Mouse (Mus musculus) stomach, embryonic 15.5 days (tissue): ENCODE data around the gene Icmt. TPM values are rescaled to one million over a fixed set of nuclear protein-coding genes. Genes with fewer than 3 reads are reported as not detected.

Source experiments
- ATAC-seq: fragments of 200-750 bp; cut with Nextera tagmentation; 2 replicates; pipeline ENCODE4 v1.8.0; 2017; ENCODE audit warnings: low read depth, moderate number of reproducible peaks, moderate TSS enrichment; ENCODE audit not compliant: insufficient read depth, low FRiP score
- H3K27ac ChIP-seq: fragments of 300-500 bp; sonication (generic); 2 replicates; pipeline ENCODE4 v1.5.1; 2015; ENCODE audit warnings: mild to moderate bottlenecking, inconsistent platforms
- H3K27me3 ChIP-seq: fragments of 300-500 bp; sonication (generic); replicated peaks from 2 replicates; pipeline ENCODE4 v1.6.1; 2015; ENCODE audit warnings: inconsistent platforms
- H3K36me3 ChIP-seq: fragments of 300-500 bp; sonication (generic); 2 replicates; pipeline ENCODE4 v1.6.1; 2015; ENCODE audit warnings: inconsistent platforms
- H3K4me1 ChIP-seq: fragments of 300-500 bp; sonication (generic); 2 replicates; pipeline ENCODE4 v1.6.1; 2015; ENCODE audit warnings: inconsistent platforms
- H3K4me2 ChIP-seq: fragments of 300-500 bp; sonication (generic); 2 replicates; pipeline ENCODE4 v1.6.1; 2015; ENCODE audit warnings: mild to moderate bottlenecking, inconsistent platforms
- H3K4me3 ChIP-seq: fragments of 300-500 bp; sonication (generic); replicated peaks from 2 replicates; pipeline ENCODE4 v1.5.1; 2015; ENCODE audit warnings: inconsistent platforms
- H3K9ac ChIP-seq: fragments of 300-500 bp; sonication (generic); 2 replicates; pipeline ENCODE4 v1.6.1; 2015; ENCODE audit warnings: inconsistent platforms
- H3K9me3 ChIP-seq: fragments of 300-500 bp; sonication (generic); 2 replicates; pipeline ENCODE4 v1.6.1; 2016; ENCODE audit warnings: inconsistent platforms
- WGBS: fragments of 180-500 bp; shearing (Covaris S2); methylation state at CpG from one replicate; pipeline ENCODE4 v1.1.7; 2015; 5-methylcytosine and 5-hydroxymethylcytosine counted together
- polyA plus RNA-seq: library from polyadenylated mRNA; unstranded; fragments of >200 nt; fragmentation: Nextera tagmentation; extraction: Ambion mirVana; gene quantifications from 2 replicates; pipeline ENCODE4 v1.2.1, GENCODE M21; 2015

The Icmt gene
- polyA plus RNA-seq, 1 experiment from 2014 or later = 19.1 TPM

DNA sequence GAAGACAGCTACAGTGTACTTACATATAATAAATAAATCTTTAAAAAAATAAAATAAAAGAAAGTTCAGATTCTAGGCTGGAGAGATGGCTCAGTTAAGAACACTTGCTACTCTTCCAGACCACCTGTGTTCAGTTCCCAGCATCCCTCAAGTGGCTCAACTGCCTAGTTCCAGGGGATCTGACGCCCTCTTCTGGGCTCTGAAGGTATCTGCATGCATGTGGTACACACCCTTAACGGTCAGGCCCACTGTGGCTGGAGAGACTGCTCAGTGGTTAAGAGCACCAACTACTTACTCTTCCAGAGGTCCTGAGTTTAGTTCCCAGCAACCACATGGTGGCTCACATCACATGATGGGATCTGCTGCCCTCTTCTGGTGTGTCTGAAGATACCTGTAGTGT, 19.1 kb upstream of the Icmt start:
- H3K9ac ChIP-seq = no peak overlapping the region
- H3K36me3 ChIP-seq = no peaks in the 10 kb centered on the region
- H3K27ac ChIP-seq = no peak overlapping the region
- no peak overlapping the region for H3K4me3 ChIP-seq
- peaks cover 51% of the 10 kb centered on the region for H3K27me3 ChIP-seq
- peaks cover 28% of the 10 kb centered on the region for H3K4me1 ChIP-seq
- H3K4me2 ChIP-seq = no peak overlapping the region
- no peak for ATAC-seq
- WGBS = 61% methylated on average over 2 of the region's 2 CpGs
- no peaks in the 10 kb centered on the region for H3K9me3 ChIP-seq

DNA sequence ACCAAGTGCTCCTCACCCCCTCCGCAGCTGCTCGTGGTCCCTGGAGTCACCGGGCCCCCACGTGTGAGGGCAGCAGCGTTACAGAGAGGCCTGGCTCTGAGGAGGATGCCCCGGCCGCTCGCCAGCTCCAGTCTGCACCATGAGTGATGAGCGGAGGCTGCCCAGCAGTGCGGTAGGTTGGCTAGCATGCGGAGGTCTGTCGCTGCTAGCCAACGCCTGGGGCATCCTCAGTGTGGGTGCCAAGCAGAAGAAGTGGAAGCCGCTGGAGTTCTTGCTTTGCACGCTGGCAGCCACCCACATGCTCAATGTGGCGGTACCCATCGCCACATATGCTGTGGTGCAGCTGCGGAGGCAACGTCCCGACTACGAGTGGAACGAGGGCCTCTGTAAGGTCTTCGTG, 18.0 kb upstream of the Icmt start:
- H3K27ac ChIP-seq = no peak overlapping the region
- H3K4me1 ChIP-seq = peaks cover 25% of the 10 kb centered on the region
- H3K27me3 ChIP-seq = peaks cover 55% of the 10 kb centered on the region
- 84% methylated on average over 23 of the region's 23 CpGs for WGBS
- H3K4me2 ChIP-seq = no peak overlapping the region
- H3K9ac ChIP-seq = no peak overlapping the region
- ATAC-seq = no peak
- no peak overlapping the region for H3K4me3 ChIP-seq
- no peaks in the 10 kb centered on the region for H3K36me3 ChIP-seq
- no peaks in the 10 kb centered on the region for H3K9me3 ChIP-seq

DNA sequence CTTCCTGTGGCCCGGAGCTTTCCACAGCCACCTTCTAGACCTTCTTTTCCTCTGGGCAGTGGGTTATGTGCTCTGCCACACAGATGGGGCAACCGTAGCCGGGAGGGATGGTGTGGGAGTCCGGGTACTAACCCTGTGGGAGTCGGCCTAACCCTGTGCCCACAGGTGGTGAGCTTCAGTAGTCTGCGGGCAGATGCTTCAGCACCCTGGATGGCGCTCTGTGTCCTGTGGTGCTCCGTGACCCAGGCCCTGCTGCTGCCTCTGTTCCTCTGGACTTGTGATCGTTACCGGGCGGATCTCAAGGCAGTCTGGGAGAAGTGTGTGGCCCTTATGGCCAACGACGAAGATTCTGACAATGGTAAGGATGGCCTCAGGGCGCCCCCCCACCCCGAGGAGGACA, 15.4 kb upstream of the Icmt start:
- no peak overlapping the region for H3K9ac ChIP-seq
- peaks cover 20% of the 10 kb centered on the region for H3K4me1 ChIP-seq
- H3K9me3 ChIP-seq = no peaks in the 10 kb centered on the region
- H3K36me3 ChIP-seq = no peaks in the 10 kb centered on the region
- H3K27me3 ChIP-seq = peaks cover 67% of the 10 kb centered on the region
- WGBS = 52% methylated on average over 15 of the region's 15 CpGs
- H3K4me3 ChIP-seq = no peak overlapping the region
- ATAC-seq = no peak
- H3K4me2 ChIP-seq = no peak overlapping the region
- H3K27ac ChIP-seq = no peak overlapping the region

DNA sequence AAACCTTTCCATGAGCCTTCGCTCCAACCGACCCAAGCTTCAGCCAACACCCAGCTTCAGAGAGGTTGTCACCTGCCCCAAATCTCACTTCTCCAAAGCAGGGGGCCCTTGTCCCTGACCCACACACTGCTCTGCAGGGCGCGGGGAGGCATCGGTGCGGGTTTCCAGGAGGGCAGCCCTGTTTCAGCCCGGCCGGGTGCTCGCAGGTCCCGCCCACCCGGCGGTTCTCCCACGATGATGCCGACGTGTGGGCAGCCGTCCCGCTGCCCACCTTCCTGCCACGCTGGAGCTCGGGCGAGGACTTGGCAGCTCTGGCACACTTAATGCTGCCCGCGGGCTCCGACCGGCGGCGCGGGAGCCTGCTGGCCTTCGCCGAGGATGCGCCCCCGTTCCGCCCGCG, 14.3 kb upstream of the Icmt start:
- Histone ChIP-seq H3K36me3 (no peaks in the 10 kb centered on the region), H3K4me1 (peaks cover 20% of the 10 kb centered on the region), H3K9ac (no peak overlapping the region), H3K4me2 (peak overlapping the region; percentile 59), H3K9me3 (no peaks in the 10 kb centered on the region), H3K27me3 (peaks cover 78% of the 10 kb centered on the region), H3K27ac (no peak overlapping the region), H3K4me3 (peak overlapping the region; percentile 25)
- 21% methylated on average over 34 of the region's 34 CpGs for WGBS
- no peak for ATAC-seq

DNA sequence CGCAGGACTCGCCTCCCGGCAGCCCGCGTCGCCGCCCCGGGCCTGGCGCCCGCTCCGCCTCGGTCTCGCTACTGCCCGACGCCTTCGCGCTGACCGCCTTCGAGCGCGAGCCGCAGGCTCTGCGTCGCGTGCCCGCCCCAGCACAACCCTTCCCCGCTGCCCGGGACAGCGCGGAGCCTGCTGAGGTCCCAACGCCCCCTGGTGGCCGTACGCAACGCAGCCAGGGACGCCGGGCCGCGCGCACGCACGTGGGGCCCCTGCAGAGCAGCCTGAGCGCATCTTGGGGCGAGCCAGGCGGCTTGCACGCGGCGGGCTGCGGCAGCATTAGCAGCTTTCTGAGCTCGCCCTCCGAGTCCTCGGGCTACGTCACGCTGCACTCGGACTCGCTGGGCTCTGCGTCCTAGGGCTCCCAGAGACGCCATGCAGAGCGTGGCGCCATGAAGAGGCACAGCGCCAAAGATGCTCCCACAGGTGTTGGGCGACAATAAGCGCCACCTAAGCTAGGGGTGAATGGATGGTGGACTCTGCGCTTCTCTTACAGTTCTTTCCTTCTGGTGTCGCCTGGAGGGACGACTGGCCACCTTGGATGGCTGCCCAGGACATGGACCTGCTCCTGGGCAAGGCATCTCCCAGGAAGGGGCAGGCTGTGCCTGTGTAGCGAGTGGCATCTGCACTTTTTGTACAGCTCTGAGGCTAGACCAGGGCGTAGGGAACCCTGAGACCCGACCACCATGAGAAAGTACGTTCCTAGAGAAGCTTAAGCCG, 13.7 kb upstream of the Icmt start:
- no peak overlapping the region for H3K9ac ChIP-seq
- H3K27me3 ChIP-seq = peaks cover 84% of the 10 kb centered on the region
- no peak overlapping the region for H3K27ac ChIP-seq
- H3K36me3 ChIP-seq = no peaks in the 10 kb centered on the region
- peaks cover 20% of the 10 kb centered on the region for H3K4me1 ChIP-seq
- 6% methylated on average over 68 of the region's 70 CpGs for WGBS
- H3K4me3 ChIP-seq = peak overlapping the region; percentile 25
- H3K4me2 ChIP-seq = peak overlapping the region; percentile 59
- peak; percentile 81; the same call in 1 of the 2 replicates for ATAC-seq
- no peaks in the 10 kb centered on the region for H3K9me3 ChIP-seq

DNA sequence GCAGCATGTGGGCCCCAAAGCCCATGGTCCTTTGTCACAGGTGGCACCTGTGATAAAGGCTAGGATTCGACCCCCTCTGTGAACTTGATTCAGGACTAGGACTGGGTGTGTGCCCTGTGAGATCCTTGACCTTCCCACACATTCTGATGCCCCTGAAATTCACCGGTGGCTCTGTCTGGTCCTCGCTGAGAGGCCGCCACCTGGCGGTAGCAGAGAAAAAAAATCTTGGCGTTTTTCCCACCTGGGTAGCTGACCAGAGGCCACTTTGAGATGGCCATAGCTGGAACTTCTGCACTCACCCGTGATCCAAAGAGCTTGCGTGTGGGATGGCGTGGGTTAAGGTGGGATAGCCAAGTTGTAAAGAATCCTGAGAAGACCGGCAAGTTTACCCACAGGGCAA, 11.5 kb upstream of the Icmt start:
- Histone ChIP-seq H3K4me1 (peaks cover 24% of the 10 kb centered on the region), H3K27ac (no peak overlapping the region), H3K9ac (no peak overlapping the region), H3K36me3 (no peaks in the 10 kb centered on the region), H3K4me3 (no peak overlapping the region), H3K27me3 (peaks cover 88% of the 10 kb centered on the region), H3K9me3 (no peaks in the 10 kb centered on the region), H3K4me2 (no peak overlapping the region)
- WGBS = 3% methylated on average over 10 of the region's 10 CpGs
- ATAC-seq = no peak

DNA sequence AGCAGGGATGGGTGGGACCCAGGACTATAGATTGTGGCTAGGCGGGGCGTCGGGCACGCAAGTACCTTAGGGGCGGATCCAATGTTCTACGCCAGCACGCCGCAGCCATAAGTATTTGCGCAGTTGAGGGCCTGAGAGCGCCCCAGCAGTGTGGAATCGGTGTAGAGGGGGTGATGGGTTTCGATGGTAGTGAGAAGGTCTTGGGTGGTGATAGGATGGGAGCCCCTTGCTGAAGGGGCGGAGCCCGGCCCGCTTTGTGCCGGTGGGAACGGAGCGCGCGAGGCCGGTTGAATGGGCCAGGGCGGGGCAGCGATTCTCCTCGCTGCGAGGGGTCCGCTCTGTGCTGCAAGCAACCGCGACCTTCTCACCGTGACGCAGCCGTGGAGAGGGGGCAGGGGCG, 10.8 kb upstream of the Icmt start:
- Histone ChIP-seq H3K9ac (no peak overlapping the region), H3K27ac (no peak overlapping the region), H3K9me3 (no peaks in the 10 kb centered on the region), H3K4me1 (peaks cover 29% of the 10 kb centered on the region), H3K27me3 (peaks cover 88% of the 10 kb centered on the region), H3K4me2 (peak overlapping the region; percentile 49), H3K4me3 (peak overlapping the region; percentile 14), H3K36me3 (no peaks in the 10 kb centered on the region)
- WGBS = 6% methylated on average over 32 of the region's 32 CpGs
- no peak for ATAC-seq

DNA sequence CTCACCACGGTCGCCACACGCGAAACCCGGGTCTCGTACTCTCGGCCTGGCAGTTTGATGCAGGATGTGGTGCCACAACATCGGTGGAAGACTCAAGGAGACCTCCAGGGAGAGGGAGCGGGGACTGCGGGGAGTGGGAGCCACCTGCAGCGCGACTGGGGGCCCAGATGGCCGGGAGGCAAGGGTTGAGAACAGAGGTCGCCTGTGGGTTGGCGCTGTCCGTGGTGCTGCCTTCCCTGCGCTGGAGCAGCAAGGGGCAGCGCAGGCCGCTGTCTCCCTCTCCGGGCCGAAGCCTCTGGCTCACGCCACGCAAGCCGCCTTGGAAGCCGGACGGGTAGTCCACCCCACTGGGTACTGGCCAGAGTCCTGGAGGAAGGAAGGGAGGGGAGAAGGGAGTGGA, 10.1 kb upstream of the Icmt start:
- Histone ChIP-seq H3K9ac (no peak overlapping the region), H3K27me3 (peaks cover 88% of the 10 kb centered on the region), H3K4me1 (peaks cover 29% of the 10 kb centered on the region), H3K9me3 (no peaks in the 10 kb centered on the region), H3K27ac (no peak overlapping the region), H3K4me3 (no peak overlapping the region), H3K4me2 (no peak overlapping the region), H3K36me3 (no peaks in the 10 kb centered on the region)
- ATAC-seq = no peak
- WGBS = 5% methylated on average over 25 of the region's 26 CpGs

DNA sequence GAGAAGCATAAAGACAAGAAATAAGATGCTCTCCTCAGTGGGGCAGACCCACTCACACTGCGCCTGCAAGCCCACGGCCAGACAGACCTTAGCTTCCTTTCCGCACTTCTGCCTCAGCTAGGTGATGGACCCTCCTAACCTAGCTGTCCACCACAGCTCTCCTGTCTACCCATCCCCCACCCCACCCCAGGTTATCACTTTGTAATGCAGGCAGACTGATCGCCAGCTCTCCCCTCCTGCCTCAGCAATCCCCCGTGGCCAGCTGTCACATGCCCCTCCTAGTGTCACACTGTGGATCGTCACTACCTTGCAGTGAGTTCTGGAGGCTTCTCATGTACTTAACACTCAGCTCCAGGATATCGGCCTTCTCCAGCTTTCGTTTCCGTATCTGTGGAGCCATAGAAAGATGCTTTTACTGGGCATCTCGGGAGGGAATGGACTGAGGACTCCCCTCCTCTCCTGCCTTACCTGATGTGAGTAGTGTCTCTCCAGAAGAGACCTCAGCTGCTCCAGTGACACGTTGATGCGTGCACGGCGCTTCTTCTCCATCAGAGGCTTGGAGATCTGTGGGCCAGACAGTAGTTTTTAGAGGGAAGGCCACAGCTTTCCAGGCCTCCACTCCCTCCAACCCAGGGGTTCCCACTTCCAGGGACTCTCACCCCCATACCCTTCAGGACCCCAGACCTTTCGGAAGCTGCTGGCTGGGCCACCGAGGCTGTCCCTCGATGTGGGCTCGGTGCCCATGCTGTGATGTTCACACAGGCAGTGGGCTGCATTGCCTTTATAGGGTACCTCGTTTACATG, 9.5 kb upstream of the Icmt start:
- peaks cover 29% of the 10 kb centered on the region for H3K4me1 ChIP-seq
- H3K4me3 ChIP-seq = no peak overlapping the region
- H3K27me3 ChIP-seq = peaks cover 88% of the 10 kb centered on the region
- no peak for ATAC-seq
- no peak overlapping the region for H3K4me2 ChIP-seq
- no peak overlapping the region for H3K27ac ChIP-seq
- no peaks in the 10 kb centered on the region for H3K36me3 ChIP-seq
- 23% methylated on average over 19 of the region's 19 CpGs for WGBS
- no peak overlapping the region for H3K9ac ChIP-seq
- H3K9me3 ChIP-seq = no peaks in the 10 kb centered on the region

DNA sequence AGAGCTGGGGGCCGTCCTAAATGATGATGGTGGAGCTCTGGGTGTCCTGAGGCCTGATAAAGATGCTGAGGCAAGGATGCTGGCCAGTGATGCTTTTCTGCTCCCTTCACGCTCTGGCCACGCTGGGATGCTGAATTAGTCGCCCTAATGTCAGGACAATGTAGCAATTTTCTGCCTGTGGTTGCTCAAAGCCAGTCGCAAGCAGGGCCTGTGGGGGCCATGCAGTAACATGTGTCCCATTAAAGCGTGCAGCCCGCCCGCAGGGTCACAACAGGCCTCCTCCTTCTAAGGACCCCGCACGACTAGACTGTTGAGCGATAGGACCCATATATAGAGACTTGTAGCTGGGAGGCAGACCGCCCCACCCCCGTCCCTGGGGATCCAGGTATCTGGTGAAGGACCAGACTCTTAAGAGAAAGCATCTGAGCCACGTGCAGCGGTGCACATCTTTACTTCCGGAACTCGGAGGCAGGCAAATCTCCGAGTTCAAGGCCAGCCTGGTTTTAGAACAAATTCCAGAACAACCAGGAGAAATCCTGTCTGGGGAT, 8.6 kb upstream of the Icmt start:
- Histone ChIP-seq H3K9me3 (no peaks in the 10 kb centered on the region), H3K9ac (no peak overlapping the region), H3K27ac (no peak overlapping the region), H3K4me1 (peaks cover 22% of the 10 kb centered on the region), H3K4me2 (no peak overlapping the region), H3K36me3 (no peaks in the 10 kb centered on the region), H3K27me3 (peaks cover 87% of the 10 kb centered on the region), H3K4me3 (no peak overlapping the region)
- ATAC-seq = no peak
- WGBS = 60% methylated on average over 18 of the region's 18 CpGs

DNA sequence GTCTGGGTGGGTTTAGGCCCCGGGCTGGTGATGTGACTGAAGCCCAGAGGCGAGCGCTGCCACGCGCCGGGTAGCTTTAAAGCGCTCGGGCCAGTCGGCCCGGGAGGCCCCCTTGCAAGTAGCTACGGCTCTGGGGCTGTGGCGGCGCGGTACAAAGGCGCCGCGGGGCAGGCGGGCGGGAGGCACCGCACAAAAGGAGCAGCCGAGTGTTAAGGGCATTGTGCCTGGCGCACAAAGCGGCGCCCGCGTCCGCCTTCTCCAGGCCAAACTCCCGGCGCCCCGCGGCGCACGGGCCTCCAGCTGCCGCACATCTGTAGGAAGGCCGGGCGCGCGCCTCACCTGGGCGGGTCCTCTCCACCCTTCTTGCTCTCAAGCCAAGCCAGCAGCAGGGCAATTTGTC, 6.6 kb upstream of the Icmt start:
- ATAC-seq = no peak
- peaks cover 79% of the 10 kb centered on the region for H3K27me3 ChIP-seq
- H3K36me3 ChIP-seq = no peaks in the 10 kb centered on the region
- no peaks in the 10 kb centered on the region for H3K9me3 ChIP-seq
- under 1% methylated on average over 34 of the region's 39 CpGs for WGBS
- no peak overlapping the region for H3K9ac ChIP-seq
- peak overlapping the region; percentile 22 for H3K4me3 ChIP-seq
- H3K4me1 ChIP-seq = peaks cover 20% of the 10 kb centered on the region
- H3K27ac ChIP-seq = no peak overlapping the region
- H3K4me2 ChIP-seq = peak overlapping the region; percentile 50

DNA sequence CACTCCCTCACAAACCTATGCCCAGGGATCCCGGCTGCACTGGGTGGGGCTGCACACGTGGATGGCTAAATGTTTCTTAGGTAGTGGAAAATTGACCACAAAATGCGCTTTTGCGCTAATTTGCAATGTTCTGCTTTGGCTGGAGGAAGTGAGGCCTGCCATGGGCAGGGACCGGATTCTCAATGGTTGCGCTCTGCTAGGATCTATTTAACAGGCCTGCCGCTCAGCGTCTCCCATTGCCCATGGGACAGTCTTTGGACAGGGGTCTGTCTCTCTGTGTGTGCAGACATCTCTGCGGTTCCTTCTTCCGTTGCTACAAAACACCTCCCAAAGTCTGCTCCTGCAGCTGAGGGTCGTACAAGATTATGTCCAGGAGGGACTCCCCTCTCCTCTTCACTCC, 6.0 kb upstream of the Icmt start:
- H3K36me3 ChIP-seq = no peaks in the 10 kb centered on the region
- peaks cover 18% of the 10 kb centered on the region for H3K4me1 ChIP-seq
- no peak overlapping the region for H3K4me2 ChIP-seq
- no peaks in the 10 kb centered on the region for H3K9me3 ChIP-seq
- H3K4me3 ChIP-seq = no peak overlapping the region
- WGBS = 24% methylated on average over 11 of the region's 11 CpGs
- ATAC-seq = no peak
- H3K27ac ChIP-seq = no peak overlapping the region
- peaks cover 72% of the 10 kb centered on the region for H3K27me3 ChIP-seq
- H3K9ac ChIP-seq = no peak overlapping the region
